Mouse (Mus musculus) lung, postnatal 0 days (tissue): ENCODE results near the gene Cstad.

Experiments
- CTCF ChIP-seq: IDR thresholded peaks from 2 replicates; pipeline ENCODE4 v1.5.1; 2016; ENCODE audit warnings: antibody characterized with exemption, mild to moderate bottlenecking
- EP300 ChIP-seq: IDR thresholded peaks from 2 replicates; pipeline ENCODE4 v1.6.1; 2016; ENCODE audit warnings: antibody characterized with exemption, mild to moderate bottlenecking, control low read depth

GRCm38 (mm10) chr2:30654582-30654981, 59.7 kb downstream of the Cstad start:
- TF ChIP-seq EP300 (no peak), CTCF (no peak)
